Mouse (Mus musculus): ENCODE measurements around the gene Foxred1. TPM values are rescaled to one million over a fixed set of nuclear protein-coding genes. Genes with fewer than 3 reads are reported as not detected.

The Foxred1 gene
- total and polyA plus RNA-seq, 3 experiments, result 39.0 to 42.4 TPM; not detected in 1

DNA sequence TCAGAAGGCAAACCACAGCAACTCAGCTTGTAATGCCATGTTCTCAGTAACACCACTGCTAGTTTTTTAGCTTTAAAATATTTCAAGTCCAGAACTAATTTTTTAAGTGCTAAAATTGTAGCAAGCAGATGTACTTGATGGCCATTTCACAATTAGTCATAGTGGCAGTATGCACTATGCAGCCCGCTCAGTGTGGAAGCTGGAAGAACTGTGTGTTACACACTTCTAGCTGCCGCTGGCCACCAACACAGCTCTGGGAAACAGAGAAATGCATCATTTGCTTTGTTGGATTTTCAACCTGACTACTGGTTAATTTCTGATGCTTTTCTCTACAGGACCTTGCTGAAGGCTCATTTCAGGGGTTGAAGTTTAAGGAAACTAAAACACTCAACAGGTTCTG lies 36.5 kb upstream of the Foxred1 start:
- no peaks in the 10 kb centered on the region for H3K27me3 ChIP-seq (ENCODE audit: control insufficient read depth in 1 of 2, insufficient read depth in 2 of 2, low read length in 2 of 2)
- no peak overlapping the region for H3K27ac ChIP-seq (ENCODE audit: control insufficient read depth, low read depth, low read length)
- no peak for TF ChIP-seq MEF2A (IDR thresholded peaks at IDR 0.05; ENCODE audit: extremely low read depth, insufficient replicate concordance, low read depth, low read length, poor library complexity, severe bottlenecking)
- TF ChIP-seq ZNF384 (IDR thresholded peaks at IDR 0.05; ENCODE audit: low read depth, low read length), result no peak
- no peak for TF ChIP-seq MAFK (IDR thresholded peaks at IDR 0.05; ENCODE audit: borderline replicate concordance, low read depth, low read length)
- TF ChIP-seq MYB (IDR thresholded peaks at IDR 0.05; ENCODE audit: low read depth, low read length), result no peak
- no peak for TF ChIP-seq TAL1 (IDR thresholded peaks at IDR 0.05; ENCODE audit: low read length)
- TF ChIP-seq MAX (IDR thresholded peaks at IDR 0.05; ENCODE audit: low read length), result no peak
- no peak for TF ChIP-seq ELF1 (IDR thresholded peaks at IDR 0.05; ENCODE audit: low read depth, low read length)
- TF ChIP-seq GATA1 (IDR thresholded peaks at IDR 0.05; ENCODE audit: low read depth, low read length), result no peak
- no peak for TF ChIP-seq ZC3H11A (IDR thresholded peaks at IDR 0.05; ENCODE audit: low read depth, low read length)
- TF ChIP-seq MAZ (IDR thresholded peaks at IDR 0.05; ENCODE audit: low read depth, low read length), result no peak
- TF ChIP-seq USF1 (IDR thresholded peaks at IDR 0.05; ENCODE audit: low read depth, low read length), result no peak
- no peak for TF ChIP-seq E2F4 (IDR thresholded peaks at IDR 0.05; ENCODE audit: borderline replicate concordance, low read depth, low read length)
- TF ChIP-seq ZMIZ1 (IDR thresholded peaks at IDR 0.05; ENCODE audit: low read depth, low read length), result no peak
- TF ChIP-seq NRF1 (IDR thresholded peaks at IDR 0.05; ENCODE audit: insufficient read depth, low read depth, low read length, poor library complexity, severe bottlenecking), result no peak
- no peak for TF ChIP-seq CHD2 (IDR thresholded peaks at IDR 0.05; ENCODE audit: low read length)
- no peak for TF ChIP-seq TBP (IDR thresholded peaks at IDR 0.05; ENCODE audit: low read depth, low read length)
- no peaks in the 10 kb centered on the region for H3K4me1 ChIP-seq (ENCODE audit: control insufficient read depth in 1 of 2, insufficient read depth in 2 of 2, low read length in 2 of 2)
- H3K4me3 ChIP-seq (ENCODE audit: control insufficient read depth in 1 of 2, insufficient read depth in 1 of 2, low read depth in 2 of 2, low read length in 2 of 2), result no peak overlapping the region
- DNase-seq (ENCODE audit: low read depth, low spot score), result no peak
- no peaks in the 10 kb centered on the region; a peak in 2 of 4 replicates for H3K36me3 ChIP-seq (ENCODE audit: control insufficient read depth in 1 of 2, insufficient read depth in 2 of 2, low read length in 2 of 2)
- no peak overlapping the region for H3K9ac ChIP-seq (ENCODE audit: control insufficient read depth, low read depth, low read length, poor library complexity, severe bottlenecking)
- no peaks in the 10 kb centered on the region for H3K9me3 ChIP-seq (replicated peaks; ENCODE audit: insufficient read depth, low read length)
- peaks cover 1% of the 10 kb centered on the region; the same call in 1 of the 2 replicates for H3K79me2 ChIP-seq (ENCODE audit: control insufficient read depth, insufficient read depth, low read length, poor library complexity)

- Histone ChIP-seq H3K4me3 (ENCODE audit: control insufficient read depth in 1 of 2, insufficient read depth in 1 of 2, low read depth in 2 of 2, low read length in 2 of 2) (no peak overlapping the region), H3K36me3 (ENCODE audit: control insufficient read depth in 1 of 2, insufficient read depth in 2 of 2, low read length in 2 of 2) (no peaks in the 10 kb centered on the region; a peak in 1 of 4 replicates), H3K27ac (ENCODE audit: control insufficient read depth, low read depth, low read length) (no peak overlapping the region), H3K9me3 (replicated peaks; ENCODE audit: insufficient read depth, low read length) (no peaks in the 10 kb centered on the region), H3K4me1 (ENCODE audit: control insufficient read depth in 1 of 2, insufficient read depth in 2 of 2, low read length in 2 of 2) (no peaks in the 10 kb centered on the region), H3K9ac (ENCODE audit: control insufficient read depth, low read depth, low read length, poor library complexity, severe bottlenecking) (no peak overlapping the region), H3K79me2 (ENCODE audit: control insufficient read depth, insufficient read depth, low read length, poor library complexity) (no peaks in the 10 kb centered on the region), H3K27me3 (ENCODE audit: control insufficient read depth in 1 of 2, insufficient read depth in 2 of 2, low read length in 2 of 2) (no peaks in the 10 kb centered on the region)
- DNase-seq (ENCODE audit: low read depth, low spot score), result no peak
- peak in 1 of 3 experiments; percentile 15; a peak in 1 of 6 replicates for TF ChIP-seq CTCF (IDR thresholded peaks at IDR 0.05 in 2 of 3, conservative IDR thresholded peaks at IDR 0.05 in 1 of 3; ENCODE audit: control insufficient read depth in 1 of 3, insufficient read depth in 1 of 3, low read depth in 2 of 3, low read length in 3 of 3, poor library complexity in 1 of 3, severe bottlenecking in 1 of 3)
- TF ChIP-seq SMC3 (IDR thresholded peaks at IDR 0.05; ENCODE audit: low read depth, low read length), result peak; percentile 24
- TF ChIP-seq USF1 (IDR thresholded peaks at IDR 0.05; ENCODE audit: low read depth, low read length), result no peak
- no peak for TF ChIP-seq E2F4 (IDR thresholded peaks at IDR 0.05; ENCODE audit: borderline replicate concordance, low read depth, low read length)
Observed at GRCm38 (mm10) chr9:35239734-35240133, 28.9 kb upstream of the Foxred1 start.
